ENCODE assay signal across 9 mouse cellular contexts in the genomic region with DNA sequence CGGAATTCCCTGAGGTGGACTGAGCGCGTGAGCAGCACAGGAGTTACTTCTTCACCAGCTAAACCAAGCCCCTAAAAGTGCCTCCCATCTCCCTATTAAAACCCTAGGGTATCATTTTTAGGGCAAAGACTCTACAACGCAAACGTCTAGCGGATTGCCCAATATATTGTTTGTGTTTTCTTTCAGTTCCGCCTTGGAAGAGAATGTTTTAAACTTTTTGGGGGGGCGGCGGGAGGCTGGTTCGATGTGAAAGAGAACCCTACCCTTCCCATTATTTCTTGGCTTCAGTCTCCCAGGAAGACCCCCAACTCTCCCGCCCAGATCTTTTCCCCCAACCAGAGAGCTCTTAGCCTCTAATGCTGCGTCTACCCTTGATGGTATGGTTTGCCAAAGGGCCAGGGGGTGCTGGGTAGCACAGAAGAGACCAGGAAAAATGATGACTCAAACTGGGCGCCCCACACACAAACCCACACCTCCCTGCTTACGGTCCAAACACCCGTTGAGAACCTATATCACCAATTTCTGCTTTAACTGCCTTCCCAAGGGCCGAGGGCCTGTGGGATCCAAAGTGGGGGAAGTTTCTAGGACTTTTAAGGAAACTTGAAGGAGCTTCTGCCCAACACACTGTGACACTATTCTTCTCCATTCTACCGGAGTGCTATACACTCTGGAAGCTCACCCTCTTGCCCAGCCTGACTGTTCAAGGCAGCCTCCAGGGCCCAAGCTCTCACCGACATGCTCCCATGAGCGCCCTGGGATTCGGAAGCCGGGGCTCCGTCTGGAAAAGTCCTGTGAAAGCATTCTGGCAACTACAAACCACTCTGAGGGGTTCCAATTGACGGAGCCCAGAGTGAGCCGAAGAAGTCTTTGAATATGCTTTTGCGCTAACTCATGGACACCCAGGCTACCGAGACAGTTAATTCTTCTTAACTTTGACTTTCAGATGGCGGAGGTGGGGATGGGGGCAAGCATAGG.
DNase-seq lines count a peak whose midpoint lies in the region; ATAC-seq and TF ChIP-seq lines count a peak whose summit lies in the region.
"Had no signal": no experiment of that assay in that cellular context is flagged by ENCODE, and none has a peak within 500 bp of the region (broad histone marks: within the 10 kb centered on the region; RNA-seq: fewer than 3 reads in every experiment).

No protein-coding gene starts in this region.

- H3K4me1 ChIP-seq in heart, embryonic 16.5 days (ENCODE audit: control insufficient read depth, insufficient read depth, low read length): peaks cover 11% of the 10 kb centered on the region
- H3K4me1 ChIP-seq in liver, embryonic 12.5 days: peaks cover 40% of the 10 kb centered on the region
- H3K4me1 ChIP-seq in olfactory bulb, adult 2 months (ENCODE audit: control insufficient read depth, insufficient read depth, low read length): peaks cover 18% of the 10 kb centered on the region

- H3K4me2 ChIP-seq in heart, embryonic 16.5 days (ENCODE audit: low read depth, low read length): peak overlapping the region; percentile 94
- peak overlapping the region; percentile 79 for H3K4me2 ChIP-seq in liver, embryonic 12.5 days

- H3K27ac ChIP-seq in heart, embryonic 16.5 days (ENCODE audit: low read length): peak overlapping the region; percentile 65
- no peak overlapping the region for H3K27ac ChIP-seq in liver, embryonic 12.5 days
- H3K27ac ChIP-seq in olfactory bulb, adult 2 months (ENCODE audit: insufficient read depth, low read depth, low read length): peak overlapping the region; percentile 49; the same call in 1 of the 2 replicates

- H3K36me3 ChIP-seq in heart, embryonic 16.5 days (ENCODE audit: control insufficient read depth, insufficient read depth): no peaks in the 10 kb centered on the region
- no peaks in the 10 kb centered on the region for H3K36me3 ChIP-seq in liver, embryonic 12.5 days

- TF ChIP-seq CTCF in olfactory bulb, adult 2 months (IDR thresholded peaks at IDR 0.05; ENCODE audit: insufficient read depth, low read depth, low read length): no peak

- H3K27me3 ChIP-seq in heart, embryonic 16.5 days (ENCODE audit: control insufficient read depth, insufficient read depth, low read length): peaks cover 3% of the 10 kb centered on the region; the same call in 1 of the 2 replicates
- H3K27me3 ChIP-seq in liver, embryonic 12.5 days (replicated peaks): peaks cover 61% of the 10 kb centered on the region

- 31% methylated on average over 27 of the region's 27 CpGs for WGBS in heart, embryonic 16.5 days
- 13% methylated on average over 27 of the region's 27 CpGs for WGBS in liver, embryonic 12.5 days (ENCODE audit: insufficient replicate concordance)
- WGBS in olfactory bulb, adult 2 months: 32% methylated on average over 27 of the region's 27 CpGs

- DNase-seq in left cerebral cortex, postnatal 4 days: peak; percentile 48
- DNase-seq in left cerebral cortex, adult 8-10 months (ENCODE audit: low spot score in 2 of 2): no peak
- peak; percentile 38 to 41 for DNase-seq in cerebellum, adult 18-20 months
- DNase-seq in layer of hippocampus, adult 9-11 months: no peak
- DNase-seq in right cerebral cortex, postnatal 10 days (ENCODE audit: low spot score in 2 of 2): no peak

- no peak for TF ChIP-seq POLR2A in olfactory bulb, adult 2 months (IDR thresholded peaks at IDR 0.05; ENCODE audit: insufficient read depth, low read depth, low read length)

- peak overlapping the region; percentile 67 for H3K9ac ChIP-seq in heart, embryonic 16.5 days (ENCODE audit: low read length)
- H3K9ac ChIP-seq in liver, embryonic 12.5 days: peak overlapping the region; percentile 55; the same call in 1 of the 2 replicates

- ATAC-seq in heart, embryonic 16.5 days (replicated peaks; ENCODE audit: extremely low read depth, insufficient read depth, low FRiP score): no peak
- ATAC-seq in liver, embryonic 12.5 days: no peak
- ATAC-seq: Patski had no signal

- intact Hi-C loops in left cerebral cortex, postnatal 4 days (cut with DNase I): loop anchor here (5.0 to 10.0 kb wide), 6 partner anchors 721 to 1591 kb away; no protein-coding TSS in a partner anchor

- no peaks in the 10 kb centered on the region for H3K9me3 ChIP-seq in heart, embryonic 16.5 days (replicated peaks; ENCODE audit: control insufficient read depth, low read length)
- H3K9me3 ChIP-seq in liver, embryonic 12.5 days (replicated peaks): no peaks in the 10 kb centered on the region

- H3K4me3 ChIP-seq in heart, embryonic 16.5 days (ENCODE audit: low read length): peak overlapping the region; percentile 66
- H3K4me3 ChIP-seq in liver, embryonic 12.5 days: peak overlapping the region; percentile 60
- peak overlapping the region; percentile 35; the same call in 1 of the 2 replicates for H3K4me3 ChIP-seq in olfactory bulb, adult 2 months (ENCODE audit: insufficient read depth, low read depth, low read length)

Comparison
In these comparisons a context has a peak if more than half of its experiments do, and no peak if none do; other contexts are left out.
1. DNase-seq: peak in left cerebral cortex, postnatal 4 days (single experiment) and cerebellum, adult 18-20 months (2 of 2); none in left cerebral cortex, adult 8-10 months (0 of 2), layer of hippocampus, adult 9-11 months (single experiment) and right cerebral cortex, postnatal 10 days (0 of 2).
2. Peak in every context shown above with its lines, with median percentiles within 50 percentile points of each other: H3K4me3 ChIP-seq.